Mouse (Mus musculus) kidney, embryonic 14.5 days (tissue): Measurements from ENCODE around the gene Mpdz. TPM values are rescaled to one million over a fixed set of nuclear protein-coding genes. Genes with fewer than 3 reads are reported as not detected.

ENCODE experiments used
- ATAC-seq: fragments of 200-750 bp; cut with Nextera tagmentation; 2 replicates; pipeline ENCODE4 v1.8.0; 2017; ENCODE audit warnings: moderate number of reproducible peaks, mild to moderate bottlenecking, moderate TSS enrichment, moderate library complexity; ENCODE audit not compliant: low FRiP score, low TSS enrichment
- H3K27ac ChIP-seq: fragments of 300-500 bp; sonication (generic); 2 replicates; pipeline ENCODE4 v1.5.1; 2014; ENCODE audit warnings: low read depth, mild to moderate bottlenecking, low read length, moderate library complexity, mixed read lengths
- H3K27me3 ChIP-seq: fragments of 300-500 bp; sonication (generic); 2 replicates; pipeline ENCODE4 v1.6.1; 2014; ENCODE audit warnings: mild to moderate bottlenecking, low read length; ENCODE audit not compliant: control insufficient read depth, insufficient read depth
- H3K36me3 ChIP-seq: fragments of 300-500 bp; sonication (generic); 2 replicates; pipeline ENCODE4 v1.6.1; 2014; ENCODE audit warnings: low read length, mixed read lengths; ENCODE audit not compliant: control insufficient read depth, insufficient read depth
- H3K4me1 ChIP-seq: fragments of 300-500 bp; sonication (generic); 2 replicates; pipeline ENCODE4 v1.6.1; 2014; ENCODE audit warnings: low read length, mixed read lengths; ENCODE audit not compliant: control insufficient read depth, insufficient read depth
- H3K4me2 ChIP-seq: fragments of 300-500 bp; sonication (generic); replicated peaks from 2 replicates; pipeline ENCODE4 v1.6.1; 2014; ENCODE audit warnings: low read depth, mild to moderate bottlenecking, low read length
- H3K4me3 ChIP-seq: fragments of 300-500 bp; sonication (generic); 2 replicates; pipeline ENCODE4 v1.5.1; 2014; ENCODE audit warnings: mild to moderate bottlenecking, low read length
- H3K9ac ChIP-seq: fragments of 300-500 bp; sonication (generic); 2 replicates; pipeline ENCODE4 v1.6.1; 2014; ENCODE audit warnings: low read depth, mild to moderate bottlenecking, low read length, moderate library complexity
- H3K9me3 ChIP-seq: fragments of 300-500 bp; sonication (generic); 2 replicates; pipeline ENCODE4 v1.6.1; 2016; ENCODE audit warnings: low read length; ENCODE audit not compliant: control insufficient read depth
- WGBS: fragments of 180-500 bp; shearing (Covaris S2); extraction: QIAGEN DNeasy Blood & Tissue Kit; methylation state at CpG from one replicate; pipeline ENCODE4 v1.1.7; 2014; 5-methylcytosine and 5-hydroxymethylcytosine counted together
- polyA plus RNA-seq: library from polyadenylated mRNA; unstranded; fragments of >200 nt; fragmentation: Nextera tagmentation; extraction: Ambion mirVana; gene quantifications from 2 replicates; pipeline ENCODE4 v1.2.1, GENCODE M21; 2014

Mpdz gene
- polyA plus RNA-seq, 1 experiment from 2014 or later: 39.0 TPM

DNA sequence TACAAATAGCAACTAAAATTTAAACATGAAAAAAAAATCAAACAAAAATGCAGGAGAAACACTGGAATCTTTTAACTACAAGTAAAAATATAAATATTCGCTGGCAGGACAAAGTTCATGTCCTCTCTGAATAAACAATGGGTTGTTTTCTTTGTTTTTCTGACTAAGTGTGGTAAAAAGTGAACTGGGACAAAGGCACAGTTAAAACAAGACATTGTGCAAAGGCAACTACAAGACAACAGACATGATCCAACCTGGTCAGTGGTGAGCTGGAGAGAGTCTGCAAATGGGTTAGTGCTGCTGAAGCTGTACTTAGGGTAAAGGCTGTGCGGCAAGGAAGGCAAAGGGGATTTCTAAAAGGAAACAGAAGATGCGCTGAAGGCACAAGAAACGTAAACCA, 129.4 kb downstream of the Mpdz start:
- Histone ChIP-seq H3K36me3 (peaks cover 11% of the 10 kb centered on the region; the same call in 1 of the 2 replicates), H3K9ac (no peak overlapping the region), H3K27me3 (no peaks in the 10 kb centered on the region), H3K4me2 (no peak overlapping the region), H3K4me1 (no peaks in the 10 kb centered on the region), H3K27ac (no peak overlapping the region), H3K9me3 (no peaks in the 10 kb centered on the region), H3K4me3 (no peak overlapping the region)
- ATAC-seq: no peak
- 79% methylated on average over 4 of the region's 4 CpGs for WGBS

GRCm38 (mm10) chr4:81310168-81310474, 132.5 kb downstream of the Mpdz start:
- Histone ChIP-seq H3K9ac (no peak overlapping the region), H3K4me1 (no peaks in the 10 kb centered on the region), H3K27ac (peak overlapping the region; percentile 65; the same call in 1 of the 2 replicates), H3K4me3 (no peak overlapping the region), H3K9me3 (no peaks in the 10 kb centered on the region), H3K27me3 (no peaks in the 10 kb centered on the region), H3K36me3 (peaks cover 10% of the 10 kb centered on the region; the same call in 1 of the 2 replicates), H3K4me2 (no peak overlapping the region)
- 80% methylated on average over 2 of the region's 2 CpGs for WGBS
- ATAC-seq: no peak

DNA sequence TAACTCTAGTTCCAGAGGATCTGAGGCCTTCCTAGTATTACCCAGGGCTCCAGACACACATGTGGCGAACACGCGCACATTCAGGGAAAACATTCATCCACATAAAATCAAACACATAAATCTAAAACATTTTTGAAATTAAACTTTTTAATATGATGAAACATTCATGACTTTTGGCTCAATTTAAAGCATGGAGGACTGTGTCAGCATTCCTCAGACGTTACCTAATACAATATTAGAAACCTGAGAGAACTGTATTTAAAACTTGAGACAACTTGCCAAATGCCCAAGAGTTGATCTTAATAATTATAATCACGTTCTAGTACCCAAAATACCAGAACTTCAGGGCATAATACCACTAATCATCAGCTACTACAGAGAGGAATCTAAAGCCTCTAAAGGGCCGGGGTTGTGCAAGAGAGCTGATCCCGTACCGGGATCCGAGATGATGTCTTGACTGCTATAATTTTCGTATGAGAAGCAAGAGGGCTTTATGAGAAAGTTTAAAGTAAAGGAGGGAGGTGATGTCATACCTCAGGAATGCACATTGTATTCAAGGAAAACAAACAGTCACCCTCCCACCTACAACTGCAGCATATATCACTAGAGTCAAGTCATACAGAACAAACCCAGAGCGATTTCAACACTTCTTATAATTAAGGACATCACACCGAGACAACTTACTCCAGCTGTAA, 133.0 kb downstream of the Mpdz start:
- H3K27ac ChIP-seq: peak overlapping the region; percentile 65; the same call in 1 of the 2 replicates

GRCm38 (mm10) chr4:81307596-81308265, 134.9 kb downstream of the Mpdz start:
- 74% methylated on average over 10 of the region's 10 CpGs for WGBS
- Histone ChIP-seq H3K4me1 (no peaks in the 10 kb centered on the region), H3K4me2 (no peak overlapping the region), H3K9ac (no peak overlapping the region), H3K27ac (no peak overlapping the region), H3K36me3 (peaks cover 20% of the 10 kb centered on the region; the same call in 1 of the 2 replicates), H3K27me3 (no peaks in the 10 kb centered on the region), H3K9me3 (no peaks in the 10 kb centered on the region), H3K4me3 (no peak overlapping the region)
- no peak for ATAC-seq

More for the DNA sequence above, 133.0 kb downstream of the Mpdz start:
- ATAC-seq: no peak; the same call in 1 of the 2 replicates
- WGBS: 66% methylated on average over 12 of the region's 12 CpGs
- no peak overlapping the region for H3K4me3 ChIP-seq
- no peak overlapping the region for H3K9ac ChIP-seq
- H3K9me3 ChIP-seq: no peaks in the 10 kb centered on the region
- peaks cover 10% of the 10 kb centered on the region; the same call in 1 of the 2 replicates for H3K36me3 ChIP-seq
- H3K27me3 ChIP-seq: no peaks in the 10 kb centered on the region
- no peak overlapping the region for H3K4me2 ChIP-seq
- no peaks in the 10 kb centered on the region for H3K4me1 ChIP-seq

GRCm38 (mm10) chr4:81302056-81302455, 140.6 kb downstream of the Mpdz start:
- no peaks in the 10 kb centered on the region for H3K9me3 ChIP-seq
- peaks cover 26% of the 10 kb centered on the region; the same call in 1 of the 2 replicates for H3K36me3 ChIP-seq
- no peak overlapping the region for H3K9ac ChIP-seq
- no peaks in the 10 kb centered on the region for H3K4me1 ChIP-seq
- ATAC-seq: no peak
- no peak overlapping the region for H3K4me3 ChIP-seq
- H3K4me2 ChIP-seq: no peak overlapping the region
- H3K27ac ChIP-seq: no peak overlapping the region
- 85% methylated on average over 3 of the region's 3 CpGs for WGBS
- H3K27me3 ChIP-seq: no peaks in the 10 kb centered on the region

DNA sequence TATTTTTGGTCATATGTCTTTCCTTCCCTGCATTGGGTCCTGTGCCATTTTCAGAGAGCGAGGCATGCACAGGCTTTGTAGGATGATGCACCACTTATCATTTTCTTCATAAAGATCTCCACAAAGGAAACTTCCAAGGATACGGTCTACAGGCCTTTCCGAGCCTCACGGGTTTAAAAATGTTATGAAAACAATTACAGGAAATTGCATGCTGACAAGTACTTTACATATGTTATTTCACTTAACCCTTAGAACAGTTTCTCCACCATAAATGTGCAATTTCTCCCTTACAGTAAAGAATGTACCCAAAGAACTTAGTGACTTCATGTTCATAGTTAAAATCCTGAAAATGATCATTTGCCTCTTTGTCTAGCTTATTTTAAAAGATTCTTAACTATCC, 144.2 kb downstream of the Mpdz start:
- Histone ChIP-seq H3K4me3 (no peak overlapping the region), H3K9ac (no peak overlapping the region), H3K36me3 (peaks cover 29% of the 10 kb centered on the region), H3K27me3 (no peaks in the 10 kb centered on the region), H3K4me2 (no peak overlapping the region), H3K4me1 (no peaks in the 10 kb centered on the region), H3K27ac (no peak overlapping the region), H3K9me3 (no peaks in the 10 kb centered on the region)
- WGBS: 61% methylated on average over 4 of the region's 4 CpGs
- no peak for ATAC-seq

- Histone ChIP-seq H3K9ac (no peak overlapping the region), H3K27me3 (no peaks in the 10 kb centered on the region), H3K4me2 (no peak overlapping the region), H3K4me1 (no peaks in the 10 kb centered on the region), H3K27ac (no peak overlapping the region), H3K36me3 (peaks cover 33% of the 10 kb centered on the region), H3K9me3 (no peaks in the 10 kb centered on the region), H3K4me3 (no peak overlapping the region)
- ATAC-seq: no peak
Observed at GRCm38 (mm10) chr4:81293309-81293708, 149.3 kb downstream of the Mpdz start.

GRCm38 (mm10) chr4:81285564-81285963, 157.1 kb downstream of the Mpdz start:
- Histone ChIP-seq H3K4me1 (no peaks in the 10 kb centered on the region), H3K9ac (no peak overlapping the region), H3K27me3 (no peaks in the 10 kb centered on the region), H3K4me2 (no peak overlapping the region), H3K36me3 (peaks cover 29% of the 10 kb centered on the region), H3K9me3 (no peaks in the 10 kb centered on the region), H3K27ac (no peak overlapping the region), H3K4me3 (no peak overlapping the region)
- no peak for ATAC-seq
- 96% methylated on average over 4 of the region's 4 CpGs for WGBS

DNA sequence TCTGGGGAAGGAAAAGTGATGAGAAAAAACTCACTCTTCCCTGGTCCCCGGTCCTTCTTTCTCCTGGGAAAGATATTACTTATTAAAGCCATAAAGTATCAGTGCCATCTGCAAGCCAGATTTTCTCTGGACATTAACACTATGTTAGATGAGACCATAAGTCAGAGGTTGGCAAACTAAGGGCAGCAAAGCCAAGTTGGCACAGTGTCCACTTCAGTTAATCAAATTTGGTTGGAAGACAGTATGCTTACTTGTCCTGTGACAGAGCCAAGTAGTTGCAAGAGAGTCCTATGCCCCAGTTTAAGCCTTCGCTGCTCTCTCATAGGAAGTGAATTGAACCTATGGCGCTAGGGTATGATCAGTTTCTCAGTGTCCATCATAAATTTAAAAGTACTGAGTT, 159.0 kb downstream of the Mpdz start:
- H3K9me3 ChIP-seq: no peaks in the 10 kb centered on the region
- H3K4me3 ChIP-seq: no peak overlapping the region
- no peaks in the 10 kb centered on the region for H3K27me3 ChIP-seq
- H3K27ac ChIP-seq: no peak overlapping the region
- no peak overlapping the region for H3K4me2 ChIP-seq
- H3K9ac ChIP-seq: no peak overlapping the region
- H3K4me1 ChIP-seq: no peaks in the 10 kb centered on the region
- no peak for ATAC-seq
- H3K36me3 ChIP-seq: peaks cover 33% of the 10 kb centered on the region
- 89% methylated on average over 3 of the region's 3 CpGs for WGBS
